Mouse (Mus musculus) stomach, postnatal 0 days (tissue): ENCODE data around the gene Ssbp4. TPM values are rescaled to one million over a fixed set of nuclear protein-coding genes. Genes with fewer than 3 reads are reported as not detected.

Experiments used
- ATAC-seq: fragments of 200-750 bp; cut with Nextera tagmentation; 2 replicates; pipeline ENCODE4 v1.8.0; 2017; ENCODE audit not compliant: low FRiP score, low TSS enrichment
- DNase-seq: peaks from one replicate; pipeline ENCODE4 v3.0.0-alpha.2; 2016; ENCODE audit warnings: low spot score
- H3K27ac ChIP-seq: fragments of 300-500 bp; sonication (generic); replicated peaks from 2 replicates; pipeline ENCODE4 v1.5.1; 2014; ENCODE audit warnings: mild to moderate bottlenecking, control low read depth
- H3K27me3 ChIP-seq: fragments of 300-500 bp; sonication (generic); 2 replicates; pipeline ENCODE4 v1.6.1; 2014; ENCODE audit warnings: low read length; ENCODE audit not compliant: control insufficient read depth, insufficient read depth
- H3K36me3 ChIP-seq: fragments of 300-500 bp; sonication (generic); 2 replicates; pipeline ENCODE4 v1.6.1; 2014; ENCODE audit warnings: low read length, mixed read lengths; ENCODE audit not compliant: control insufficient read depth, insufficient read depth
- H3K4me1 ChIP-seq: fragments of 300-500 bp; sonication (generic); replicated peaks from 2 replicates; pipeline ENCODE4 v1.6.1; 2014; ENCODE audit warnings: antibody characterized with exemption; ENCODE audit not compliant: control insufficient read depth, insufficient read depth
- H3K4me2 ChIP-seq: fragments of 300-500 bp; sonication (generic); replicated peaks from 2 replicates; pipeline ENCODE4 v1.6.1; 2014; ENCODE audit warnings: low read depth, mild to moderate bottlenecking, control low read depth, moderate library complexity
- H3K4me3 ChIP-seq: fragments of 300-500 bp; sonication (generic); 2 replicates; pipeline ENCODE4 v1.5.1; 2014; ENCODE audit warnings: low read depth, low read length, control low read depth
- H3K9ac ChIP-seq: fragments of 300-500 bp; sonication (generic); 2 replicates; pipeline ENCODE4 v1.6.1; 2014; ENCODE audit warnings: mild to moderate bottlenecking, low read length, control low read depth, mixed read lengths
- H3K9me3 ChIP-seq: fragments of 300-500 bp; sonication (generic); 2 replicates; pipeline ENCODE4 v1.6.1; 2016; ENCODE audit warnings: low read length; ENCODE audit not compliant: control insufficient read depth
- CTCF ChIP-seq: IDR thresholded peaks from 2 replicates; pipeline ENCODE4 v1.5.1; 2016; ENCODE audit warnings: antibody characterized with exemption, low read depth, mild to moderate bottlenecking, moderate library complexity
- EP300 ChIP-seq: optimal IDR thresholded peaks from 2 replicates; pipeline ENCODE3; 2016; ENCODE audit warnings: antibody characterized with exemption
- WGBS: fragments of 180-500 bp; shearing (Covaris S2); extraction: QIAGEN DNeasy Blood & Tissue Kit; methylation state at CpG from one replicate; pipeline ENCODE4 v1.1.7; 2014; 5-methylcytosine and 5-hydroxymethylcytosine counted together
- polyA plus RNA-seq: library from polyadenylated mRNA; unstranded; fragments of >200 nt; fragmentation: Nextera tagmentation; extraction: Ambion mirVana; gene quantifications from 2 replicates; pipeline ENCODE4 v1.2.1, GENCODE M21; 2015

The Ssbp4 gene
- polyA plus RNA-seq, 1 experiment from 2014 or later: 66.7 TPM

- no peak for ATAC-seq
Measured at GRCm38 (mm10) chr8:70646775-70647174, 38.1 kb upstream of the Ssbp4 start.

GRCm38 (mm10) chr8:70646369-70646768 is 37.7 kb upstream of the Ssbp4 start:
- TF ChIP-seq CTCF (no peak), EP300 (no peak)
- DNase-seq (no peak), ATAC-seq (no peak)
- Histone ChIP-seq H3K4me1 (peaks cover 8% of the 10 kb centered on the region; the same call in 1 of the 2 replicates), H3K4me3 (no peak overlapping the region), H3K4me2 (no peak overlapping the region), H3K9me3 (no peaks in the 10 kb centered on the region), H3K27me3 (no peaks in the 10 kb centered on the region), H3K9ac (no peak overlapping the region), H3K27ac (no peak overlapping the region), H3K36me3 (peaks cover 4% of the 10 kb centered on the region; the same call in 1 of the 2 replicates)
- 73% methylated on average over 6 of the region's 6 CpGs for WGBS

More at GRCm38 (mm10) chr8:70646775-70647174, 38.1 kb upstream of the Ssbp4 start:
- no peak overlapping the region for H3K4me3 ChIP-seq
- no peaks in the 10 kb centered on the region for H3K27me3 ChIP-seq
- no peak for DNase-seq
- no peaks in the 10 kb centered on the region for H3K9me3 ChIP-seq
- H3K9ac ChIP-seq: no peak overlapping the region
- H3K27ac ChIP-seq: no peak overlapping the region
- no peak overlapping the region for H3K4me2 ChIP-seq
- peaks cover 4% of the 10 kb centered on the region; the same call in 1 of the 2 replicates for H3K36me3 ChIP-seq
- peaks cover 8% of the 10 kb centered on the region; the same call in 1 of the 2 replicates for H3K4me1 ChIP-seq
- TF ChIP-seq EP300 (no peak), CTCF (no peak)

- DNase-seq: no peak
- TF ChIP-seq EP300 (no peak), CTCF (no peak)
Measured at GRCm38 (mm10) chr8:70645501-70646224, 37.0 kb upstream of the Ssbp4 start.

GRCm38 (mm10) chr8:70644065-70644464 is 35.4 kb upstream of the Ssbp4 start:
- ATAC-seq (no peak), DNase-seq (no peak)
- no peak overlapping the region for H3K27ac ChIP-seq
- peak; percentile 51 for TF ChIP-seq CTCF
- no peak for TF ChIP-seq EP300
- no peaks in the 10 kb centered on the region for H3K9me3 ChIP-seq
- H3K9ac ChIP-seq: no peak overlapping the region
- 74% methylated on average over 2 of the region's 2 CpGs for WGBS
- H3K27me3 ChIP-seq: no peaks in the 10 kb centered on the region
- H3K4me3 ChIP-seq: no peak overlapping the region
- no peaks in the 10 kb centered on the region for H3K36me3 ChIP-seq
- no peak overlapping the region for H3K4me2 ChIP-seq
- H3K4me1 ChIP-seq: peaks cover 5% of the 10 kb centered on the region; the same call in 1 of the 2 replicates

More at GRCm38 (mm10) chr8:70645501-70646224, 37.0 kb upstream of the Ssbp4 start:
- Histone ChIP-seq H3K9ac (no peak overlapping the region), H3K27ac (0 out of 2 replicates have a peak overlapping the region, but pooled peaks have one; percentile 18), H3K27me3 (no peaks in the 10 kb centered on the region), H3K4me1 (peaks cover 8% of the 10 kb centered on the region; the same call in 1 of the 2 replicates), H3K36me3 (peaks cover 4% of the 10 kb centered on the region; the same call in 1 of the 2 replicates), H3K4me3 (no peak overlapping the region), H3K4me2 (no peak overlapping the region), H3K9me3 (no peaks in the 10 kb centered on the region)
- no peak for ATAC-seq
- 46% methylated on average over 17 of the region's 17 CpGs for WGBS

GRCm38 (mm10) chr8:70643019-70643418 is 34.3 kb upstream of the Ssbp4 start:
- no peaks in the 10 kb centered on the region for H3K4me1 ChIP-seq
- H3K27me3 ChIP-seq: no peaks in the 10 kb centered on the region
- ATAC-seq (no peak), DNase-seq (no peak)
- H3K4me2 ChIP-seq: no peak overlapping the region
- no peak overlapping the region for H3K9ac ChIP-seq
- TF ChIP-seq EP300 (no peak), CTCF (no peak)
- no peaks in the 10 kb centered on the region for H3K9me3 ChIP-seq
- no peak overlapping the region for H3K27ac ChIP-seq
- 68% methylated on average over 3 of the region's 3 CpGs for WGBS
- no peak overlapping the region for H3K4me3 ChIP-seq
- no peaks in the 10 kb centered on the region for H3K36me3 ChIP-seq

GRCm38 (mm10) chr8:70638752-70639151 is 30.1 kb upstream of the Ssbp4 start:
- 62% methylated on average over 9 of the region's 9 CpGs for WGBS
- Histone ChIP-seq H3K4me1 (0 out of 2 replicates have a peak, but pooled peaks cover 3% of the 10 kb centered on the region), H3K27me3 (no peaks in the 10 kb centered on the region), H3K9ac (no peak overlapping the region), H3K9me3 (no peaks in the 10 kb centered on the region), H3K4me2 (no peak overlapping the region), H3K4me3 (no peak overlapping the region), H3K27ac (no peak overlapping the region), H3K36me3 (no peaks in the 10 kb centered on the region)
- no peak for DNase-seq
- TF ChIP-seq CTCF: no peak
- TF ChIP-seq EP300: no peak
- no peak for ATAC-seq
